Mouse (Mus musculus) spleen, adult 18-20 months (tissue): ENCODE measurements at regions not wholly inside any gene's neighbourhood (a gene's known extent, or its start where the extent isn't known, plus 50 kb on each side); places are given as distances from the start of the nearest gene placed in this dataset.
A peak's percentile ranks its signal among the peaks of the same experiment; 100 is the strongest.
"Not testable (repeated sequence)": the region's sequence is repeated elsewhere in the genome, so short reads cannot be mapped to it uniquely, and the experiment has no call there.

Experiments used
- DNase-seq, 2 experiments: peaks; one replicate each; pipeline ENCODE4 v3.0.0; 2022; ENCODE audit warnings: mixed read lengths in 2 of 2

- peak; percentile 37 to 72 for DNase-seq
These were observed 119.0 kb upstream of the Nabp1 start for GRCm38 (mm10) chr1:51596935-51597820.

DNA sequence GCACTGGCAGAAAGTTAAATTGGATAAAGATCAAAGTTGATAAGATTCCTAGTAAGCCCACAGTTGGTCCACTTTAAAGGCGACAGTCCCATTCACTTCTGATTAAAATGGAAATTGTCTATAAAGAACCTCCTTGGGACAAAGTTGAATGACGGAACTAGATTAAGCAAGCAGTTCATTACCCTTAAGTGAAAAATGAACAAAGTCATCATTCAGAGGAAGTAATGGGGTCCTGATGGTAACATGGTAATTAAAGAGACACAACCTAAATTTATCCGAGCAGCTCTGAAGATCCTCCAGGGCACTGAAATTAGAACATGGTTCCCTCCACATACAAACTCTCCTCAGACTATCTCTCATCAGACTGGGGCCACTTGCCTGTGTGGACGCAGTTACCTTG, 116.4 kb upstream of the Nabp1 start:
- no peak for DNase-seq

GRCm38 (mm10) chr1:51593621-51594441, 115.6 kb upstream of the Nabp1 start:
- DNase-seq = no peak

GRCm38 (mm10) chr1:51591886-51592285, 113.7 kb upstream of the Nabp1 start:
- no peak for DNase-seq

- no peak for DNase-seq
These were observed 112.6 kb upstream of the Nabp1 start for GRCm38 (mm10) chr1:51590606-51591400.

DNA sequence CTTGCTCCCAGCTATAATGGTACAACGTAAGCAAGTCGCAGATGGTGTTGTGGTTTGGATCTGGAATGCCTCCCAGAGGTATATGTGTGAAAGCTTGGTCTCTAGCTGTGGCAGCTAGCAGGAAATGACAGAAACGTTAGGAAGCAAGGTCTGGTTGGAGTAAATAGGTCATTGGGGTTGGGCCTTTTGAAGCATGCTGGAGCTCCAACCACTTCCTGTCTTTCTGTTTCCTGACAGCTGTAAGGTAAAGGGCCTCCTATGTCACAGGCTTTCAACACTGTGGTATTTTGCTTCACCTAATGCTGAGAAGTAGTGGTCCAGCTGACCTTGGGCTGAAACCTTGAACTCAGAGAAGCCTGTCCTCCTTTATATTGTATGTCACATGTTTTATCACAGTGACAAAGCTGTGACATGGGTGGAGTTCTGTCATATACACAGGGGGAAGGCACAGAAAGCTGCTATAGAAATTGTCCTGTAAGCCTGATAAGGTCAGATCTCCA, 106.8 kb upstream of the Nabp1 start:
- DNase-seq = peak in 1 of 2 experiments; percentile 11

GRCm38 (mm10) chr1:51583871-51584270, 105.6 kb upstream of the Nabp1 start:
- DNase-seq = no peak

- no peak for DNase-seq
These were observed 101.8 kb upstream of the Nabp1 start for GRCm38 (mm10) chr1:51580074-51580473.

DNA sequence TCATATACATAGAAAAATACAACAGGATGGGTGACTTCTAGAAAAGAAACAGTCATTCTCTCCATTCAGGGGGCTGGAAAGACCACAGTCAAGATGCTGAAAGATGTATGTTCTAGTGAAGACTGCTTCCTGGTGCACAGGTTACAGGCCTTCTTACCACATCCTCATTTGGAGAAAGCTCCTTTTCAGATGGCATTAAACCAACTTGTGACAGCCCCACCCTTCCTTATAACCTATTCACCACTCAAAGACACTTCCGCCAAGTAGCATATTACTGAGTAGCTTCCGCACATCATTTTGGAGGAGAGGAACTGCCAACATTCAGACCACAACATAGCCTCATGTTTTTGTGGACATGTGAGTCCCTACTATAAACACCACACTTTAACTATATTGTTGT, 99.5 kb upstream of the Nabp1 start:
- DNase-seq = no peak

GRCm38 (mm10) chr1:51572314-51573078, 94.3 kb upstream of the Nabp1 start:
- no peak for DNase-seq

DNA sequence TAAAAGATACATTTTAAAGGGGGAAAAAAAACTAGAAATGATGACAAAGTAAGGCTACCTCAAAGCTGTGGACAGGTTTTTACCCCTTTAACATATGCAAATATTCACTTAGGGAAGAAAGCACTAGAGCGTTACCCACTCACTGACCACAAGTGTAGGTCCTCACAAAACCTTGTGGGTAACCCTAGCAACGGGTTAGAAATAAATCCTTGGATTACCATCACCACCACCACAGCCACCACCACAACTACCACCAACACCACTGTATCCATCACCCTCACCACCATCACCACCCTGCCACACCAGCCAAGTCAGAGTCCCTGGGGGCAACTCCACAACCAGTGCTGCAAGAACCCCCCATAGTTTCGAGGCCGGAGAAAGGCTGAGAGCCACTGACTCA, 91.4 kb upstream of the Nabp1 start:
- DNase-seq = no peak

- DNase-seq = no peak
These were observed 88.0 kb upstream of the Nabp1 start for GRCm38 (mm10) chr1:51566170-51566649.

DNA sequence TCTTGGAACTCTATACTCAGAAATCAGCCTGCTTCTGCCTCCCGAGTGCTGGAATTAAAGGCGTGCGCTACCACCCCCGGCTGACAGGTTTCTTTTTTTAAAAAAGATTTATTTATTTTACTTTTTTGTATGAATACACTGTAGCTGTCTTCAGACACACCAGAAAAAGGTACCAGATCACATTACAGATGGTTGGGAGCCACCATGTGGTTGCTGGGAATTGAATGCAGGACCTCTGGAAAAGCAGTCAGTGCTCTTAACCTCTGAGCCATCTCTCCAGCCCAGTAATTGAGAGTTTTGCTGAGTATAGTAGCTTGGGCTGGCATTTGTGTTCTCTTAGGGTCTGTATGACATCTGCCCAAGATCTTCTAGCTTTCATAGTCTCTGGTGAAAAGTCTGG, 78.4 kb upstream of the Nabp1 start:
- DNase-seq = not testable (repeated sequence)

- no peak for DNase-seq
These were observed 75.5 kb upstream of the Nabp1 start for GRCm38 (mm10) chr1:51553738-51554137.

- DNase-seq = no peak
These were observed 73.4 kb upstream of the Nabp1 start for GRCm38 (mm10) chr1:51551624-51552023.

DNA sequence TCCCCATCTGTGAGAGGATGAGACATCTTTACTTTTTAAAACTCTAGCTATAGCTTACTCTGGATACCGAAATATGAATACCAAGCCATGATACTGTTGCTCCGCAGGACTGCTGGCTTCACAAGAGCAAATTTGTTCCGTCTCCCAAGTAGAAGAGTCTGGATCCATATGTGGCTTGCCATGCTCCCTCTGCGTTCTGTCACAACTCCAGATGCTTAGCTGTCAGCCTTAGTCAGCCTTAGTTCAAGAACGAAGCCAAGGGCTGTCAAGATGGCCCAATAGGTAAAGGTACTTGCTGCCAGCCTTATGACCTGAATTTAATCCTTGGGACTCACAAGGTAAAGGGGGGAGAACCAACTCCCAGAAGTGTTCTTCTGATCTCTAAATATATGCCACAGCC, 64.6 kb upstream of the Nabp1 start:
- DNase-seq = no peak

DNA sequence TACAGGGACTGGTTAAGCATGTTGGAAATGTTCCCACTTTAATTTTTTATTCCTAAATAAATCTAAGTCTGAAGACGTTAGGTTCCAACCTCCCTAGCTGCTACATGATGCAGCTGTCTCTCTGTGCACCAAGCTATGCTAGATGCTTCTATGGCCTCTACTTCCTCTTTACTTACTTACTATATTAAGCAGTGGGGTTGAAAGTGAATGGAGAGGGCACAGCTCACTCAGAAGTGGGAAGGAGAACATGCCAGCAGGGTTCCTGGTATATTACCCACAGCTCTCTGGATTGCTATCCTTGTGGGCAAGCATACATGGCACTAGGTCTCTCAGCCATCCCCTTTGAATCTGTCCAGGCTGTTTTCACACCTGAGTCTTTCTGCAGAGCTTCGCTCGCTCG, 61.4 kb upstream of the Nabp1 start:
- DNase-seq = no peak

DNA sequence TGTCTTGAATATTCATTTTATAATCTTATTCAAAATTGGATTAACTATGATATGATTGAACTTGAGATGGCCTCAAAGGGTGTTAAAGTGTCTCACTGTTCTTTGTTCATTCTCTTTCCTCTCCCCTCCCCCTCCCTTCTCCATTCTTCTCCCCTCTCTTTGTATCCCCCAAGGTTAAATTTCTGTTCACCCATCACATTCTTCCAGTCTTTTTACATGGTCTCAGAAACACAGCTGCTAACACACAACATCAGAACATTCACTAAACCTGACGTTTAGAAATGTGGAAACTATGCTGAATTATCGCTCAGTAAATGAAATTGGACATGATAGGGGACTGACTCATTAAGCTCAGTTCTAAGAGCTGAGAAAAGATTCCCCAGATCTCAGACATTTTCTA, 60.6 kb upstream of the Nabp1 start:
- no peak for DNase-seq

- no peak for DNase-seq
These were observed 59.6 kb upstream of the Nabp1 start for GRCm38 (mm10) chr1:51537765-51538360.

DNA sequence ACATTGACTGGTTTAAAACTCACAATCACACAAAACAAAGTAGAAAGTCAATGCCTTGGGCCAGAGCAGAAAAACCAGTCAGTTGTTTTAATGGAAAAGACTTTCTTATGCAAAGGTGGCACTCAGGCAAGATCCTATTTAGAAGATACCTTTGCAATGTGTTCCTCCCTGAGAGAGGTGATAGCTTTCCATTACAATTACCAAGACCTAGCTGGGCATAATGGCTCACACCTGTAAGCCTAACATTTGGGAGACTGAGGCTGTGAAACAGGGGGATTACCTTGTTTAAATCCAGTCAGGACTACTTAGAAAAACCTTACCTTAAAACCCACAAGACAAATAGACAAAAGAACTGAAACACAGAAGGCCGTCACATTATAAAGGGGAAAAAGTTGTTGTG, 57.9 kb upstream of the Nabp1 start:
- DNase-seq = no peak

DNA sequence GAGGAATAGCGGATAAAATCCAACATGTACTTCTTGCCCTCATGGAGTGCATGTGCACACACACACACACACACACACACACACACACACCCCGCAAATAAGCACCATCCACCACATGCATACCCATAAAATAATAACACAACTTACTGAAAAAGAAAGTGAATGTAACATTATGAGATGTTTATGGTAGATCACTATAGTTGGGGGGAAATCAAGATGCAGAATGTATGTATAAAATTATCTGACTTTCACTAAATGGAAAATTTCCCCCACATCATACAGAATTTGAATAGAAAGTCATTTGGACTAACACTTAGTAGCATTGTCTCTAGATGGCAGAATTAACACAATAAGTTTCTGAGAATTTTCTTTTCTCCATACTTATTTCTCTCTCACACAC, 57.2 kb upstream of the Nabp1 start:
- DNase-seq = no peak

DNA sequence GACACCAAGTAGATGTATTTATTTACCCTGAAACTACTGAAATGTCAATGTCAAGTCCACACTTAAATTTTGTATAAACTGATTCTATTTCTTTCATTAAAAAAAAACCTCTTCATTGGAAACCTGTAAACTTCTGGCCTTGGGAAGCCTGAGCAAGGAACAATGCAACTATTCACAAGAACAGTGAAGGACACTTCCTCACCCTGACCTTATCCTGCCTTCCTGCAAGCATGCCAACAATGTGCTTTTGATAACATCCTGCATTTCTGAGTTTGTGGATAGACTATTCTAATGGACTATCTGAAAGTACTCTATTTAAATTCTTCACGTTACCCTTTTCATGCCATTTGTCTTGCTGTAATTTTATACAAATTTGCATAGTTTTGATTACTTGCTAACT, 53.1 kb upstream of the Nabp1 start:
- DNase-seq = no peak
